Mouse (Mus musculus): ENCODE data around the gene Cdk2. TPM values are rescaled to one million over a fixed set of nuclear protein-coding genes. Genes with fewer than 3 reads are reported as not detected.

Gene Cdk2
- polyA plus RNA-seq, 1 experiment from 2014 or later = 93.6 TPM

- no peaks in the 10 kb centered on the region for H3K9me3 ChIP-seq (replicated peaks; ENCODE audit: control insufficient read depth, low read length)
- H3K36me3 ChIP-seq (ENCODE audit: control insufficient read depth, insufficient read depth) = 0 out of 2 replicates have a peak, but pooled peaks cover 1% of the 10 kb centered on the region
- no peak overlapping the region for H3K4me2 ChIP-seq (ENCODE audit: low read depth, low read length)
- H3K27me3 ChIP-seq (ENCODE audit: control insufficient read depth, insufficient read depth, low read length) = no peaks in the 10 kb centered on the region
- 90% methylated on average over 2 of the region's 2 CpGs for WGBS
- no peak overlapping the region for H3K9ac ChIP-seq (ENCODE audit: low read length)
- no peaks in the 10 kb centered on the region for H3K4me1 ChIP-seq (ENCODE audit: control insufficient read depth, insufficient read depth, low read length)
- H3K4me3 ChIP-seq (ENCODE audit: low read length) = no peak overlapping the region
- no peak overlapping the region for H3K27ac ChIP-seq (ENCODE audit: low read length)
- ATAC-seq (replicated peaks; ENCODE audit: extremely low read depth, insufficient read depth, low FRiP score) = no peak
Measured at GRCm38 (mm10) chr10:128665806-128666205, 39.0 kb downstream of the Cdk2 start.

- no peak for ATAC-seq (replicated peaks; ENCODE audit: extremely low read depth, insufficient read depth, low FRiP score)
- Histone ChIP-seq H3K4me2 (ENCODE audit: low read depth, low read length) (no peak overlapping the region), H3K27me3 (ENCODE audit: control insufficient read depth, insufficient read depth, low read length) (no peaks in the 10 kb centered on the region), H3K27ac (ENCODE audit: low read length) (no peak overlapping the region), H3K9me3 (replicated peaks; ENCODE audit: control insufficient read depth, low read length) (no peaks in the 10 kb centered on the region), H3K4me3 (ENCODE audit: low read length) (no peak overlapping the region), H3K4me1 (ENCODE audit: control insufficient read depth, insufficient read depth, low read length) (no peaks in the 10 kb centered on the region), H3K36me3 (ENCODE audit: control insufficient read depth, insufficient read depth) (no peaks in the 10 kb centered on the region), H3K9ac (ENCODE audit: low read length) (no peak overlapping the region)
- WGBS = 72% methylated on average over 3 of the region's 3 CpGs
Measured at GRCm38 (mm10) chr10:128665307-128665706, 39.5 kb downstream of the Cdk2 start.

- no peak overlapping the region for H3K4me2 ChIP-seq (ENCODE audit: low read depth, low read length)
- no peaks in the 10 kb centered on the region for H3K4me1 ChIP-seq (ENCODE audit: control insufficient read depth, insufficient read depth, low read length)
- H3K9me3 ChIP-seq (replicated peaks; ENCODE audit: control insufficient read depth, low read length) = no peaks in the 10 kb centered on the region
- no peaks in the 10 kb centered on the region for H3K36me3 ChIP-seq (ENCODE audit: control insufficient read depth, insufficient read depth)
- no peak overlapping the region for H3K4me3 ChIP-seq (ENCODE audit: low read length)
- H3K27me3 ChIP-seq (ENCODE audit: control insufficient read depth, insufficient read depth, low read length) = no peaks in the 10 kb centered on the region
- ATAC-seq (replicated peaks; ENCODE audit: extremely low read depth, insufficient read depth, low FRiP score) = no peak
- no peak overlapping the region for H3K9ac ChIP-seq (ENCODE audit: low read length)
- H3K27ac ChIP-seq (ENCODE audit: low read length) = no peak overlapping the region
- WGBS = 58% methylated on average over 3 of the region's 3 CpGs
Measured at GRCm38 (mm10) chr10:128664808-128665207, 40.0 kb downstream of the Cdk2 start.

- no peak overlapping the region for H3K27ac ChIP-seq (ENCODE audit: low read length)
- H3K4me2 ChIP-seq (ENCODE audit: low read depth, low read length) = no peak overlapping the region
- no peak overlapping the region for H3K4me3 ChIP-seq (ENCODE audit: low read length)
- H3K27me3 ChIP-seq (ENCODE audit: control insufficient read depth, insufficient read depth, low read length) = no peaks in the 10 kb centered on the region; the same call in 1 of the 2 replicates
- ATAC-seq (replicated peaks; ENCODE audit: extremely low read depth, insufficient read depth, low FRiP score) = no peak
- H3K9me3 ChIP-seq (replicated peaks; ENCODE audit: control insufficient read depth, low read length) = no peaks in the 10 kb centered on the region
- H3K4me1 ChIP-seq (ENCODE audit: control insufficient read depth, insufficient read depth, low read length) = no peaks in the 10 kb centered on the region
- WGBS = 47% methylated on average over 5 of the region's 5 CpGs
- no peaks in the 10 kb centered on the region for H3K36me3 ChIP-seq (ENCODE audit: control insufficient read depth, insufficient read depth)
- H3K9ac ChIP-seq (ENCODE audit: low read length) = no peak overlapping the region
Measured at GRCm38 (mm10) chr10:128663441-128664220, 41.2 kb downstream of the Cdk2 start.

DNA sequence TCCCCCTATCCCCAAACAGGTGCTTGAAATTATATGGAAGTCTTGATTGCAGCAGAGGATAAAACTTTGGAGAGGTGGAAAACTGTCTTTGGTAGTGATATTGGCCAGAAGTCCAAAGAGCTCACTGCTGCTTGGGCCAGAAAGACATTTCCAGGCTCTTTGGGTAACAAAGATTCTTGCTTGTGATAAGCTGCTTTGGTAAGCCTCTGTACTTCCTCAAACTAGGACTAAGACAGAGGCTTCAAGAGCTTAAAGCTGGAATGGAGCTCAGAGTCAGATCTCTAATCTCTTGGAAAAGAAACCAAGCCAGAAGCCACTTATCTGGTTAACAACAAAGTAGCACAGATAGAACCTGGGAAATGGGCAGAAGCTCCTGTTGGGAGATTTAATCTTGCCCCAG, 42.4 kb downstream of the Cdk2 start:
- no peaks in the 10 kb centered on the region for H3K36me3 ChIP-seq (ENCODE audit: control insufficient read depth, insufficient read depth)
- no peak overlapping the region for H3K27ac ChIP-seq (ENCODE audit: low read length)
- no peaks in the 10 kb centered on the region for H3K9me3 ChIP-seq (replicated peaks; ENCODE audit: control insufficient read depth, low read length)
- no peak overlapping the region for H3K4me2 ChIP-seq (ENCODE audit: low read depth, low read length)
- ATAC-seq (replicated peaks; ENCODE audit: extremely low read depth, insufficient read depth, low FRiP score) = no peak
- no peaks in the 10 kb centered on the region; the same call in 1 of the 2 replicates for H3K27me3 ChIP-seq (ENCODE audit: control insufficient read depth, insufficient read depth, low read length)
- no peaks in the 10 kb centered on the region for H3K4me1 ChIP-seq (ENCODE audit: control insufficient read depth, insufficient read depth, low read length)
- no peak overlapping the region for H3K4me3 ChIP-seq (ENCODE audit: low read length)
- no peak overlapping the region for H3K9ac ChIP-seq (ENCODE audit: low read length)

DNA sequence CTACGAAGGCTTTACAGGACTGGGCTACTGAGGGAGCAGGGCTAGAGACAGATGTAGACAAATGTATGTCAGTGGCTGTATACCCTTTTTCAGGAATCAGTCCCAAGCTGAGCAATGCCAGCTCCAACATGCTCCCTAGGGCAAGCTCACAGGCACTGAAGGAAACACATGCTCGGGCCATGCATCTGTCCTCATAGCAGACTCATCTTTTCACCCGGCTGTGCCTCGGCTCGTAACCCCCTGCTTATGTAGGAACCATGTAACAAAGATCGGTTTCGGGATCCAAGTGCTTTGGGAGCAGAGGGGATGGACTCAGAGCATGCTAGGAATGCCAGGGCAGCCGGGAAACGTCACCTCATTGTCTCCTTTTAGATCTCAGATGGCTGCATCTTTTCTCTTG, 45.3 kb downstream of the Cdk2 start:
- WGBS = 43% methylated on average over 9 of the region's 9 CpGs
- H3K4me1 ChIP-seq (ENCODE audit: control insufficient read depth, insufficient read depth, low read length) = peaks cover 3% of the 10 kb centered on the region
- no peaks in the 10 kb centered on the region; the same call in 1 of the 2 replicates for H3K27me3 ChIP-seq (ENCODE audit: control insufficient read depth, insufficient read depth, low read length)
- no peak overlapping the region for H3K4me2 ChIP-seq (ENCODE audit: low read depth, low read length)
- ATAC-seq (replicated peaks; ENCODE audit: extremely low read depth, insufficient read depth, low FRiP score) = no peak
- H3K36me3 ChIP-seq (ENCODE audit: control insufficient read depth, insufficient read depth) = no peaks in the 10 kb centered on the region
- H3K9ac ChIP-seq (ENCODE audit: low read length) = no peak overlapping the region
- H3K4me3 ChIP-seq (ENCODE audit: low read length) = no peak overlapping the region
- H3K9me3 ChIP-seq (replicated peaks; ENCODE audit: control insufficient read depth, low read length) = no peaks in the 10 kb centered on the region
- no peak overlapping the region for H3K27ac ChIP-seq (ENCODE audit: low read length)

GRCm38 (mm10) chr10:128657844-128658243, 47.0 kb downstream of the Cdk2 start:
- Histone ChIP-seq H3K4me3 (ENCODE audit: low read length) (no peak overlapping the region), H3K4me2 (ENCODE audit: low read depth, low read length) (no peak overlapping the region), H3K27me3 (ENCODE audit: control insufficient read depth, insufficient read depth, low read length) (no peaks in the 10 kb centered on the region; the same call in 1 of the 2 replicates), H3K4me1 (ENCODE audit: control insufficient read depth, insufficient read depth, low read length) (peaks cover 3% of the 10 kb centered on the region), H3K27ac (ENCODE audit: low read length) (no peak overlapping the region), H3K9ac (ENCODE audit: low read length) (no peak overlapping the region), H3K9me3 (replicated peaks; ENCODE audit: control insufficient read depth, low read length) (no peaks in the 10 kb centered on the region), H3K36me3 (ENCODE audit: control insufficient read depth, insufficient read depth) (no peaks in the 10 kb centered on the region)
- ATAC-seq (replicated peaks; ENCODE audit: extremely low read depth, insufficient read depth, low FRiP score) = no peak
- 58% methylated on average over 9 of the region's 9 CpGs for WGBS

- no peaks in the 10 kb centered on the region; the same call in 1 of the 2 replicates for H3K27me3 ChIP-seq (ENCODE audit: control insufficient read depth, insufficient read depth, low read length)
- peaks cover 3% of the 10 kb centered on the region for H3K4me1 ChIP-seq (ENCODE audit: control insufficient read depth, insufficient read depth, low read length)
- no peak for ATAC-seq (replicated peaks; ENCODE audit: extremely low read depth, insufficient read depth, low FRiP score)
- no peaks in the 10 kb centered on the region for H3K36me3 ChIP-seq (ENCODE audit: control insufficient read depth, insufficient read depth)
- no peaks in the 10 kb centered on the region for H3K9me3 ChIP-seq (replicated peaks; ENCODE audit: control insufficient read depth, low read length)
- WGBS = 83% methylated on average over 1 of the region's 1 CpGs
- no peak overlapping the region for H3K4me2 ChIP-seq (ENCODE audit: low read depth, low read length)
- no peak overlapping the region for H3K9ac ChIP-seq (ENCODE audit: low read length)
- H3K27ac ChIP-seq (ENCODE audit: low read length) = no peak overlapping the region
- no peak overlapping the region for H3K4me3 ChIP-seq (ENCODE audit: low read length)
Measured at GRCm38 (mm10) chr10:128656731-128657130, 48.1 kb downstream of the Cdk2 start.

DNA sequence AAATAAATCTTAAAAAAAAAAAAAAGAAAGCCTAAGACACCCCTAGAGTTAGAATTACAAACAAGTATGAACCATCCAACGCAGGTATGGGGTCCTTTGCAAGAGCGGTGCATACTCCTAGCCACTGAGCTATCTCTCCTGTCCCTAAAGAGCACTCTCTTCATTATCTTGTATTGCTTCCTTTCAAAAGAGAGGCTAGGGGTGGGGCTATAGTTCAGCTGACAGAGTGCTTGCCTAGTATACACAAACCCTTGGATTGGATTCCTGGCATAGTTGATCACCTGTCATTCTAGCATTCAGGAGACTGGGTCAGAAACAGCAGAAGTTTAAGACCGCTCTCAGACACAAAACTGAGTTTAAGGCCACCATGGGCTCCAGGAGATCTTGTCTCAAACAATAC, 49.6 kb downstream of the Cdk2 start:
- WGBS = 48% methylated on average over 3 of the region's 3 CpGs

More for the DNA sequence above, 49.6 kb downstream of the Cdk2 start:
- H3K4me2 ChIP-seq (ENCODE audit: low read depth, low read length) = no peak overlapping the region
- H3K9me3 ChIP-seq (replicated peaks; ENCODE audit: control insufficient read depth, low read length) = no peaks in the 10 kb centered on the region
- no peak overlapping the region for H3K27ac ChIP-seq (ENCODE audit: low read length)
- H3K4me1 ChIP-seq (ENCODE audit: control insufficient read depth, insufficient read depth, low read length) = peaks cover 3% of the 10 kb centered on the region
- no peak overlapping the region for H3K4me3 ChIP-seq (ENCODE audit: low read length)
- no peak overlapping the region for H3K9ac ChIP-seq (ENCODE audit: low read length)
- no peak for ATAC-seq (replicated peaks; ENCODE audit: extremely low read depth, insufficient read depth, low FRiP score)
- no peaks in the 10 kb centered on the region; the same call in 1 of the 2 replicates for H3K27me3 ChIP-seq (ENCODE audit: control insufficient read depth, insufficient read depth, low read length)
- no peaks in the 10 kb centered on the region for H3K36me3 ChIP-seq (ENCODE audit: control insufficient read depth, insufficient read depth)

All from heart, embryonic 16.5 days (tissue).